Mouse (Mus musculus) v-Abl transformed pro-B cells (cell line): ENCODE measurements around the gene Ercc2.

Source experiments
- in situ Hi-C, 2 experiments: fragments of 400-800 bp; cut with MboI; formaldehyde crosslinking; loops; one replicate each; pipeline ENCODE4 v1.15.1; 2025; ENCODE audit not compliant: unreplicated experiment in 2 of 2

Ercc2 gene

GRCm38 (mm10) chr7:19402535-19403112 is 20.8 kb downstream of the Ercc2 start:
- in situ Hi-C loops: loop anchor here (10.0 kb wide), 3 partner anchors 392 to 472 kb away; partner anchors contain the start of genes Cblc (in 1 of the 2) and Ceacam16 (in 1 of the 2)

- in situ Hi-C loops: loop anchor here (10.0 kb wide), 3 partner anchors 391 to 471 kb away; partner anchors contain the start of genes Cblc (in 1 of the 2) and Ceacam16 (in 1 of the 2)
Observed at GRCm38 (mm10) chr7:19403731-19404296, 22.0 kb downstream of the Ercc2 start, which contains the start of gene Klc3. Gene Klc3 (minus strand): TSS chr7:19404104.

- in situ Hi-C loops: loop anchor here (10.0 kb wide), 3 partner anchors 390 to 470 kb away; partner anchors contain the start of genes Cblc (in 1 of the 2) and Ceacam16 (in 1 of the 2)
Observed at GRCm38 (mm10) chr7:19404476-19404875, 22.7 kb downstream of the Ercc2 start, which contains the start of gene Ckm. Gene Ckm (plus strand): TSS chr7:19404776.

- in situ Hi-C loops: loop anchor here (10.0 kb wide), 3 partner anchors 389 to 469 kb away; partner anchors contain the start of genes Cblc (in 1 of the 2) and Ceacam16 (in 1 of the 2)
Observed at GRCm38 (mm10) chr7:19405417-19405816, 23.6 kb downstream of the Ercc2 start.

GRCm38 (mm10) chr7:19409753-19410152 is 27.9 kb downstream of the Ercc2 start:
- in situ Hi-C loops: loop anchor here (10.0 kb wide), 3 partner anchors 385 to 465 kb away; partner anchors contain the start of genes Cblc (in 1 of the 2) and Ceacam16 (in 1 of the 2)

GRCm38 (mm10) chr7:19410766-19411344 is 29.0 kb downstream of the Ercc2 start:
- in situ Hi-C loops: no loop called here

GRCm38 (mm10) chr7:19411783-19412182 is 30.0 kb downstream of the Ercc2 start:
- in situ Hi-C loops: no loop called here

GRCm38 (mm10) chr7:19413525-19413924 is 31.7 kb downstream of the Ercc2 start:
- in situ Hi-C loops: no loop called here

GRCm38 (mm10) chr7:19416590-19416989 is 34.8 kb downstream of the Ercc2 start:
- in situ Hi-C loops: no loop called here

GRCm38 (mm10) chr7:19420121-19420520 is 38.3 kb downstream of the Ercc2 start:
- in situ Hi-C loops: loop anchor here in 1 of 2 experiments (10.0 kb wide), 1 partner anchor 365 kb away; no protein-coding TSS in a partner anchor

GRCm38 (mm10) chr7:19420821-19421636 is 39.2 kb downstream of the Ercc2 start:
- in situ Hi-C loops: loop anchor here in 1 of 2 experiments (10.0 kb wide), 1 partner anchor 364 kb away; no protein-coding TSS in a partner anchor

GRCm38 (mm10) chr7:19423083-19423482 is 41.3 kb downstream of the Ercc2 start:
- in situ Hi-C loops: loop anchor here in 1 of 2 experiments (10.0 kb wide), 1 partner anchor 362 kb away; no protein-coding TSS in a partner anchor

GRCm38 (mm10) chr7:19424051-19424450 is 42.2 kb downstream of the Ercc2 start:
- in situ Hi-C loops: loop anchor here in 1 of 2 experiments (10.0 kb wide), 1 partner anchor 361 kb away; no protein-coding TSS in a partner anchor

- in situ Hi-C loops: loop anchor here in 1 of 2 experiments (10.0 kb wide), 1 partner anchor 358 kb away; no protein-coding TSS in a partner anchor
Observed at GRCm38 (mm10) chr7:19426349-19426748, 44.5 kb downstream of the Ercc2 start.

GRCm38 (mm10) chr7:19426888-19427287 is 45.1 kb downstream of the Ercc2 start:
- in situ Hi-C loops: loop anchor here in 1 of 2 experiments (10.0 kb wide), 1 partner anchor 358 kb away; no protein-coding TSS in a partner anchor

GRCm38 (mm10) chr7:19427999-19428650 is 46.3 kb downstream of the Ercc2 start:
- in situ Hi-C loops: loop anchor here in 1 of 2 experiments (10.0 kb wide), 1 partner anchor 357 kb away; no protein-coding TSS in a partner anchor

GRCm38 (mm10) chr7:19429726-19430125 is 47.9 kb downstream of the Ercc2 start:
- in situ Hi-C loops: loop anchor here in 1 of 2 experiments (10.0 kb wide), 1 partner anchor 355 kb away; no protein-coding TSS in a partner anchor

GRCm38 (mm10) chr7:19430402-19430801 is 48.6 kb downstream of the Ercc2 start:
- in situ Hi-C loops: no loop called here

- in situ Hi-C loops: no loop called here
Observed at GRCm38 (mm10) chr7:19432475-19432874, 50.7 kb downstream of the Ercc2 start.
